Mouse (Mus musculus): ENCODE measurements around the gene Iqcm. TPM values are rescaled to one million over a fixed set of nuclear protein-coding genes. Genes with fewer than 3 reads are reported as not detected.

Gene Iqcm
- total and polyA plus RNA-seq, 3 experiments = not detected

Other genes with a start within 250 kb of the Iqcm start
- gene Rasd2, start 234.8 kb upstream of the Iqcm start, total RNA-seq (2021) = 1 to 10 TPM; 1.5 to 4.8 TPM
- 2.9 and 3.3 TPM in 2 replicates for gene Rasd2, start 234.8 kb upstream of the Iqcm start, polyA plus RNA-seq (2012; rRNA removed)
- under 1 TPM in 1 of 2 experiments, not detected in 1; 0.38 TPM for gene Gm10358, start 42.1 kb upstream of the Iqcm start, total RNA-seq (2021)
- 0.28 and 0.35 TPM in 2 replicates for gene Gm10358, start 42.1 kb upstream of the Iqcm start, polyA plus RNA-seq (2012; rRNA removed)

Measured in adrenal gland, adult 2 months (tissue).